Mouse (Mus musculus) bone marrow, adult 2 months (tissue): ENCODE data around the gene Snx1.

ENCODE experiments used
- CTCF ChIP-seq: fragments of 200-500 bp; IDR thresholded peaks from 2 replicates; pipeline ENCODE4 v1.5.1; 2011; ENCODE audit warnings: low read length, control low read depth; ENCODE audit not compliant: control insufficient read depth, insufficient read depth
- POLR2A ChIP-seq: fragments of 200-500 bp; IDR thresholded peaks from 2 replicates; pipeline ENCODE4 v1.6.1; 2011; ENCODE audit warnings: low read depth, mild to moderate bottlenecking, control low read depth, low read length, borderline replicate concordance; ENCODE audit not compliant: control insufficient read depth

- TF ChIP-seq CTCF (no peak), POLR2A (no peak)
Observed at GRCm38 (mm10) chr9:66060308-66060647, 66.1 kb downstream of the Snx1 start.
